8 mouse cellular contexts compared by ENCODE assay signal in the genomic region with DNA sequence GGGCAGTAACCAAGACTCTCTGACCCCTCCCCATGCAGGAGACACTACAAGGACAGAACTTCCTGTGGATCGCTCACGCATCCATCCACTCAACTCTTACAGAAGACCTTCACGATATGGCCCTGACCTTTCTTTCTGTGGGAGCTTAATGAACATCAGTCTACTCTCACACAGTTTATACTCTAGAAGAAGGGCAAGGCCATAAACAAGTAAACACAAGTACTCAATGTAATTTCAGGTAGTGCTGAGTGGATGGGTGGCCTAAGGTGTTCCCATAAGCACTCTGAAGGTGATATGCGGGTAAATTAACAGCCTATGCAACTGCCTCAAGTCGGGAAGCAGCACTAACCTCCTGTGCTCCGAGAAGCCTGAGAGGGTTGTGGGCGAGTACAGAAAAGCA. TPM values are rescaled to one million over a fixed set of nuclear protein-coding genes. Genes with fewer than 3 reads are reported as not detected.
DNase-seq lines count a peak whose midpoint lies in the region; ATAC-seq and TF ChIP-seq lines count a peak whose summit lies in the region.

No protein-coding gene starts in this region.

- TF ChIP-seq CTCF in G1E (IDR thresholded peaks at IDR 0.05; ENCODE audit: low read depth, low read length) = no peak
- TF ChIP-seq CTCF in liver, postnatal 0 days (IDR thresholded peaks at IDR 0.05; ENCODE audit: low read depth) = no peak

- H3K27ac ChIP-seq in heart, embryonic 14.5 days (replicated peaks in 1 of 2; ENCODE audit: control insufficient read depth in 1 of 2, insufficient read depth in 1 of 2, low read depth in 2 of 2, low read length in 2 of 2) = no peak overlapping the region
- peak overlapping the region; percentile 89 for H3K27ac ChIP-seq in hindbrain, embryonic 10.5 days
- no peak overlapping the region for H3K27ac ChIP-seq in liver, postnatal 0 days (ENCODE audit: low read depth)

- H3K4me3 ChIP-seq in heart, embryonic 14.5 days (ENCODE audit: control insufficient read depth in 1 of 2, insufficient read depth in 1 of 2, low read depth in 1 of 2, low read length in 2 of 2) = peak overlapping the region; percentile 78 to 80
- H3K4me3 ChIP-seq in G1E (ENCODE audit: low read depth, low read length) = peak overlapping the region; percentile 81; the same call in 1 of the 2 replicates
- peak overlapping the region; percentile 84 for H3K4me3 ChIP-seq in hindbrain, embryonic 10.5 days
- peak overlapping the region; percentile 74 for H3K4me3 ChIP-seq in liver, postnatal 0 days (ENCODE audit: low read depth, low read length)

- intact Hi-C loops in heart, postnatal 14 days (cut with DNase I) = loop anchor here (5.0 kb wide), 1 partner anchor 39 kb away; no protein-coding TSS in a partner anchor

- DNase-seq in heart, postnatal 14 days = no peak
- DNase-seq in G1E (ENCODE audit: low spot score) = no peak
- DNase-seq in hindbrain, embryonic 10.5 days (ENCODE audit: low spot score) = no peak
- no peak for DNase-seq in liver, postnatal 0 days
- DNase-seq in MN1 (ENCODE audit: low spot score) = no peak
- no peak for DNase-seq in frontal cortex, adult 2 months (ENCODE audit: extremely low spot score in 1 of 2, low spot score in 1 of 2)

- H3K9ac ChIP-seq in heart, embryonic 14.5 days (ENCODE audit: low read length) = peak overlapping the region; percentile 88
- peak overlapping the region; percentile 77 for H3K9ac ChIP-seq in liver, postnatal 0 days (replicated peaks)

- H3K36me3 ChIP-seq in heart, embryonic 14.5 days (ENCODE audit: control insufficient read depth, insufficient read depth, low read length) = peaks cover 32% of the 10 kb centered on the region
- H3K36me3 ChIP-seq in G1E (replicated peaks) = peaks cover 48% of the 10 kb centered on the region
- H3K36me3 ChIP-seq in hindbrain, embryonic 10.5 days = peaks cover 37% of the 10 kb centered on the region
- peaks cover 12% of the 10 kb centered on the region for H3K36me3 ChIP-seq in liver, postnatal 0 days (replicated peaks; ENCODE audit: insufficient read depth, low read length)

- H3K4me1 ChIP-seq in heart, embryonic 14.5 days (ENCODE audit: control insufficient read depth in 2 of 2, insufficient read depth in 2 of 2, low read length in 2 of 2) = peaks cover 2 to 17% of the 10 kb centered on the region in 2 experiments; a peak in 3 of 4 replicates
- H3K4me1 ChIP-seq in G1E (ENCODE audit: insufficient read depth, low read depth, low read length) = peaks cover 65% of the 10 kb centered on the region
- peaks cover 26% of the 10 kb centered on the region for H3K4me1 ChIP-seq in hindbrain, embryonic 10.5 days (replicated peaks)
- H3K4me1 ChIP-seq in liver, postnatal 0 days (ENCODE audit: insufficient read depth) = peaks cover 19% of the 10 kb centered on the region

- H3K4me2 ChIP-seq in heart, embryonic 14.5 days (ENCODE audit: low read length) = peak overlapping the region; percentile 92
- peak overlapping the region; percentile 98 for H3K4me2 ChIP-seq in liver, postnatal 0 days (ENCODE audit: low read depth, low read length)

- ATAC-seq in heart, embryonic 14.5 days (ENCODE audit: insufficient number of reproducible peaks, insufficient read depth, low FRiP score, low read depth) = no peak
- ATAC-seq in G1E (ENCODE audit: extremely low read depth, insufficient number of reproducible peaks, low FRiP score, poor library complexity, severe bottlenecking) = no peak
- ATAC-seq in liver, postnatal 0 days = no peak
- ATAC-seq in activated CD4-positive, CD25-positive, alpha-beta regulatory T cell, adult 4 months = no peak

- TF ChIP-seq EP300 in liver, postnatal 0 days (IDR thresholded peaks at IDR 0.05; ENCODE audit: low read depth) = no peak

- no peaks in the 10 kb centered on the region for H3K27me3 ChIP-seq in heart, embryonic 14.5 days (ENCODE audit: control insufficient read depth, insufficient read depth, low read length)
- H3K27me3 ChIP-seq in G1E (ENCODE audit: insufficient read depth, low read length) = no peaks in the 10 kb centered on the region
- H3K27me3 ChIP-seq in hindbrain, embryonic 10.5 days (ENCODE audit: insufficient read depth, poor library complexity, severe bottlenecking) = peaks cover 12% of the 10 kb centered on the region; the same call in 1 of the 2 replicates
- no peaks in the 10 kb centered on the region for H3K27me3 ChIP-seq in liver, postnatal 0 days (ENCODE audit: insufficient read depth, low read length)

- 73% methylated on average over 7 of the region's 7 CpGs for WGBS in heart, embryonic 14.5 days
- 86% methylated on average over 7 of the region's 7 CpGs for WGBS in hindbrain, embryonic 10.5 days
- 72% methylated on average over 7 of the region's 7 CpGs for WGBS in liver, postnatal 0 days (ENCODE audit: insufficient replicate concordance)

- no peaks in the 10 kb centered on the region for H3K9me3 ChIP-seq in heart, embryonic 14.5 days (ENCODE audit: control insufficient read depth, low read length)
- H3K9me3 ChIP-seq in G1E (replicated peaks) = no peaks in the 10 kb centered on the region
- H3K9me3 ChIP-seq in hindbrain, embryonic 10.5 days = no peaks in the 10 kb centered on the region
- H3K9me3 ChIP-seq in liver, postnatal 0 days (ENCODE audit: low read length) = no peaks in the 10 kb centered on the region

RNA-seq across cellular contexts. Expression of gene Tgds, which starts 1.1 kb away (rescaled TPM):
- polyA plus RNA-seq in heart, embryonic 14.5 days (2014; fragmentation: Nextera tagmentation; extraction: Ambion mirVana) = 30.9 and 33.0 TPM in 2 replicates
- 10 to 100 TPM; 10.7 to 11.3 TPM for total RNA-seq in heart, postnatal 14 days (2021)
- total RNA-seq in G1E (2014; fragmentation: Nextera tagmentation) (20.0 and 29.9 TPM in 2 replicates), G1E (2017) (8.5 and 12.2 TPM in 2 replicates)
- polyA plus RNA-seq in G1E (2012) = 3.1 and 6.5 TPM in 2 replicates
- 29.4 and 32.3 TPM in 2 replicates for polyA plus RNA-seq in hindbrain, embryonic 10.5 days (2016; fragmentation: Nextera tagmentation; extraction: Ambion mirVana)
- polyA plus RNA-seq in liver, postnatal 0 days (2015; fragmentation: Nextera tagmentation; extraction: Ambion mirVana) = 15.5 and 16.0 TPM in 2 replicates
- 10 to 100 TPM; 25.7 to 33.6 TPM for polyA plus RNA-seq in activated CD4-positive, CD25-positive, alpha-beta regulatory T cell, adult 4 months (2017; shearing (Covaris generic))
- 9.6 and 10.2 TPM in 2 replicates for polyA plus RNA-seq in frontal cortex, adult 2 months (2012; rRNA removed)

RNA-seq across cellular contexts. Expression of gene Gpr180, which starts 5.5 kb away (rescaled TPM):
- polyA plus RNA-seq in heart, embryonic 14.5 days (2014; fragmentation: Nextera tagmentation; extraction: Ambion mirVana) = 41.6 and 44.0 TPM in 2 replicates
- 10 to 100 TPM; 20.8 to 22.2 TPM for total RNA-seq in heart, postnatal 14 days (2021)
- 18.6 and 21.1 TPM in 2 replicates for total RNA-seq in G1E (2014; fragmentation: Nextera tagmentation)
- total RNA-seq in G1E (2017) = 23.0 and 25.0 TPM in 2 replicates
- 9.6 and 10.1 TPM in 2 replicates for polyA plus RNA-seq in G1E (2012)
- polyA plus RNA-seq in hindbrain, embryonic 10.5 days (2016; fragmentation: Nextera tagmentation; extraction: Ambion mirVana) = 37.2 and 39.8 TPM in 2 replicates
- polyA plus RNA-seq in liver, postnatal 0 days (2015; fragmentation: Nextera tagmentation; extraction: Ambion mirVana) = 12.3 and 13.4 TPM in 2 replicates
- polyA plus RNA-seq in activated CD4-positive, CD25-positive, alpha-beta regulatory T cell, adult 4 months (2017; shearing (Covaris generic)) = 1 to 10 TPM; 7.6 to 8.8 TPM
- 26.8 and 26.9 TPM in 2 replicates for polyA plus RNA-seq in frontal cortex, adult 2 months (2012; rRNA removed)
